Mouse (Mus musculus): ENCODE measurements at regions not wholly inside any gene's neighbourhood (a gene's known extent, or its start where the extent isn't known, plus 50 kb on each side); places are given as distances from the start of the nearest gene placed in this dataset.
A peak's percentile ranks its signal among the peaks of the same experiment; 100 is the strongest.

- H3K4me3 ChIP-seq (replicated peaks): no peak overlapping the region
- ATAC-seq (ENCODE audit: low FRiP score): peak; percentile 63; the same call in 1 of the 2 replicates
- 61% methylated on average over 3 of the region's 3 CpGs for WGBS
- H3K9me3 ChIP-seq (replicated peaks): no peaks in the 10 kb centered on the region
- H3K27ac ChIP-seq (replicated peaks): no peak overlapping the region
- H3K4me2 ChIP-seq: no peak overlapping the region
- no peaks in the 10 kb centered on the region for H3K27me3 ChIP-seq (replicated peaks)
- H3K9ac ChIP-seq (replicated peaks): no peak overlapping the region
- H3K36me3 ChIP-seq: no peaks in the 10 kb centered on the region
- H3K4me1 ChIP-seq: peaks cover 4% of the 10 kb centered on the region
Observed at GRCm38 (mm10) chr3:39062415-39062814, 175.7 kb downstream of the Fat4 start.

GRCm38 (mm10) chr3:39065457-39065856 lies 178.7 kb downstream of the Fat4 start:
- Histone ChIP-seq H3K4me3 (replicated peaks) (no peak overlapping the region), H3K4me1 (peaks cover 4% of the 10 kb centered on the region), H3K4me2 (no peak overlapping the region), H3K27me3 (replicated peaks) (no peaks in the 10 kb centered on the region), H3K9ac (replicated peaks) (no peak overlapping the region), H3K9me3 (replicated peaks) (no peaks in the 10 kb centered on the region), H3K36me3 (no peaks in the 10 kb centered on the region), H3K27ac (replicated peaks) (no peak overlapping the region)
- 71% methylated on average over 6 of the region's 6 CpGs for WGBS
- no peak for ATAC-seq (ENCODE audit: low FRiP score)

GRCm38 (mm10) chr3:39069011-39069410 lies 182.3 kb downstream of the Fat4 start:
- no peak overlapping the region for H3K4me3 ChIP-seq (replicated peaks)
- H3K36me3 ChIP-seq: no peaks in the 10 kb centered on the region
- no peaks in the 10 kb centered on the region for H3K9me3 ChIP-seq (replicated peaks)
- no peak overlapping the region for H3K9ac ChIP-seq (replicated peaks)
- no peak overlapping the region for H3K27ac ChIP-seq (replicated peaks)
- no peaks in the 10 kb centered on the region for H3K4me1 ChIP-seq
- ATAC-seq (ENCODE audit: low FRiP score): no peak
- H3K27me3 ChIP-seq (replicated peaks): no peaks in the 10 kb centered on the region
- H3K4me2 ChIP-seq: no peak overlapping the region

- no peak overlapping the region for H3K9ac ChIP-seq (replicated peaks)
- H3K9me3 ChIP-seq (replicated peaks): no peaks in the 10 kb centered on the region
- no peak overlapping the region for H3K27ac ChIP-seq (replicated peaks)
- H3K36me3 ChIP-seq: no peaks in the 10 kb centered on the region
- no peaks in the 10 kb centered on the region for H3K27me3 ChIP-seq (replicated peaks)
- H3K4me3 ChIP-seq (replicated peaks): no peak overlapping the region
- H3K4me1 ChIP-seq: no peaks in the 10 kb centered on the region
- H3K4me2 ChIP-seq: no peak overlapping the region
- WGBS: 58% methylated on average over 4 of the region's 4 CpGs
- peak; percentile 79; the same call in 1 of the 2 replicates for ATAC-seq (ENCODE audit: low FRiP score)
Observed at GRCm38 (mm10) chr3:39082678-39083270, 196.0 kb downstream of the Fat4 start.

GRCm38 (mm10) chr3:39088948-39089347 lies 202.2 kb downstream of the Fat4 start:
- H3K27ac ChIP-seq (replicated peaks): no peak overlapping the region
- H3K9ac ChIP-seq (replicated peaks): no peak overlapping the region
- H3K9me3 ChIP-seq (replicated peaks): no peaks in the 10 kb centered on the region
- no peak overlapping the region for H3K4me2 ChIP-seq
- H3K27me3 ChIP-seq (replicated peaks): no peaks in the 10 kb centered on the region
- ATAC-seq (ENCODE audit: low FRiP score): no peak
- no peaks in the 10 kb centered on the region for H3K36me3 ChIP-seq
- 92% methylated on average over 4 of the region's 4 CpGs for WGBS
- no peak overlapping the region for H3K4me3 ChIP-seq (replicated peaks)
- H3K4me1 ChIP-seq: no peaks in the 10 kb centered on the region

GRCm38 (mm10) chr3:39102324-39102723 lies 215.6 kb downstream of the Fat4 start:
- H3K4me2 ChIP-seq: no peak overlapping the region
- peak; percentile 50; the same call in 1 of the 2 replicates for ATAC-seq (ENCODE audit: low FRiP score)
- H3K4me1 ChIP-seq: no peaks in the 10 kb centered on the region
- H3K9me3 ChIP-seq (replicated peaks): no peaks in the 10 kb centered on the region
- no peak overlapping the region for H3K9ac ChIP-seq (replicated peaks)
- no peaks in the 10 kb centered on the region for H3K27me3 ChIP-seq (replicated peaks)
- H3K27ac ChIP-seq (replicated peaks): 0 out of 2 replicates have a peak overlapping the region, but pooled peaks have one; percentile 6
- WGBS: 66% methylated on average over 3 of the region's 3 CpGs
- H3K4me3 ChIP-seq (replicated peaks): no peak overlapping the region
- no peaks in the 10 kb centered on the region for H3K36me3 ChIP-seq

- Histone ChIP-seq H3K4me2 (no peak overlapping the region), H3K9ac (replicated peaks) (no peak overlapping the region), H3K4me3 (replicated peaks) (no peak overlapping the region), H3K36me3 (no peaks in the 10 kb centered on the region), H3K9me3 (replicated peaks) (no peaks in the 10 kb centered on the region), H3K27me3 (replicated peaks) (no peaks in the 10 kb centered on the region), H3K27ac (replicated peaks) (no peak overlapping the region), H3K4me1 (peaks cover 4% of the 10 kb centered on the region; the same call in 1 of the 2 replicates)
- 80% methylated on average over 5 of the region's 5 CpGs for WGBS
- no peak for ATAC-seq (ENCODE audit: low FRiP score)
Observed at GRCm38 (mm10) chr3:39109756-39110392, 223.1 kb downstream of the Fat4 start.

GRCm38 (mm10) chr3:39114056-39114455 lies 227.3 kb downstream of the Fat4 start:
- no peak overlapping the region for H3K4me3 ChIP-seq (replicated peaks)
- WGBS: 79% methylated on average over 3 of the region's 3 CpGs
- peaks cover 4% of the 10 kb centered on the region; the same call in 1 of the 2 replicates for H3K4me1 ChIP-seq
- no peak for ATAC-seq (ENCODE audit: low FRiP score)
- H3K36me3 ChIP-seq: no peaks in the 10 kb centered on the region
- H3K27ac ChIP-seq (replicated peaks): no peak overlapping the region
- no peaks in the 10 kb centered on the region for H3K27me3 ChIP-seq (replicated peaks)
- no peaks in the 10 kb centered on the region for H3K9me3 ChIP-seq (replicated peaks)
- H3K4me2 ChIP-seq: no peak overlapping the region
- no peak overlapping the region for H3K9ac ChIP-seq (replicated peaks)

GRCm38 (mm10) chr3:39114826-39115225 lies 228.1 kb downstream of the Fat4 start:
- H3K36me3 ChIP-seq: no peaks in the 10 kb centered on the region
- H3K4me3 ChIP-seq (replicated peaks): no peak overlapping the region
- H3K4me1 ChIP-seq: peaks cover 4% of the 10 kb centered on the region; the same call in 1 of the 2 replicates
- no peaks in the 10 kb centered on the region for H3K27me3 ChIP-seq (replicated peaks)
- H3K4me2 ChIP-seq: no peak overlapping the region
- no peak for ATAC-seq (ENCODE audit: low FRiP score)
- H3K27ac ChIP-seq (replicated peaks): no peak overlapping the region
- no peaks in the 10 kb centered on the region for H3K9me3 ChIP-seq (replicated peaks)
- no peak overlapping the region for H3K9ac ChIP-seq (replicated peaks)
- 79% methylated on average over 3 of the region's 3 CpGs for WGBS

- Histone ChIP-seq H3K36me3 (no peaks in the 10 kb centered on the region), H3K9me3 (replicated peaks) (no peaks in the 10 kb centered on the region), H3K4me2 (no peak overlapping the region), H3K4me3 (replicated peaks) (no peak overlapping the region), H3K27me3 (replicated peaks) (no peaks in the 10 kb centered on the region), H3K27ac (replicated peaks) (no peak overlapping the region), H3K4me1 (peaks cover 4% of the 10 kb centered on the region; the same call in 1 of the 2 replicates), H3K9ac (replicated peaks) (no peak overlapping the region)
- no peak for ATAC-seq (ENCODE audit: low FRiP score)
- 25% methylated on average over 1 of the region's 1 CpGs for WGBS
Observed at GRCm38 (mm10) chr3:39115441-39115840, 228.7 kb downstream of the Fat4 start.

GRCm38 (mm10) chr3:39122250-39122649 lies 235.5 kb downstream of the Fat4 start:
- 42% methylated on average over 1 of the region's 1 CpGs for WGBS
- H3K27ac ChIP-seq (replicated peaks): no peak overlapping the region
- no peak for ATAC-seq (ENCODE audit: low FRiP score)

GRCm38 (mm10) chr3:39130532-39130931 lies 243.8 kb downstream of the Fat4 start:
- no peak overlapping the region for H3K4me3 ChIP-seq (replicated peaks)
- no peak overlapping the region for H3K9ac ChIP-seq (replicated peaks)
- H3K27ac ChIP-seq (replicated peaks): no peak overlapping the region
- no peaks in the 10 kb centered on the region for H3K36me3 ChIP-seq
- H3K4me1 ChIP-seq: no peaks in the 10 kb centered on the region
- 90% methylated on average over 3 of the region's 3 CpGs for WGBS
- no peak overlapping the region for H3K4me2 ChIP-seq
- ATAC-seq (ENCODE audit: low FRiP score): no peak
- no peaks in the 10 kb centered on the region for H3K9me3 ChIP-seq (replicated peaks)
- H3K27me3 ChIP-seq (replicated peaks): no peaks in the 10 kb centered on the region

More at GRCm38 (mm10) chr3:39122250-39122649, 235.5 kb downstream of the Fat4 start:
- no peaks in the 10 kb centered on the region for H3K27me3 ChIP-seq (replicated peaks)
- no peaks in the 10 kb centered on the region for H3K9me3 ChIP-seq (replicated peaks)
- H3K4me2 ChIP-seq: no peak overlapping the region
- H3K36me3 ChIP-seq: no peaks in the 10 kb centered on the region
- H3K4me1 ChIP-seq: no peaks in the 10 kb centered on the region
- H3K4me3 ChIP-seq (replicated peaks): no peak overlapping the region
- H3K9ac ChIP-seq (replicated peaks): no peak overlapping the region
